Mouse (Mus musculus) CH12.LX (cell line): Measurements from ENCODE around the gene Dpp6.

Experiments
- CTCF ChIP-seq, 2 experiments: IDR thresholded peaks in 1 of 2; conservative IDR thresholded peaks in 1 of 2; 2 replicates each; pipeline ENCODE4 v1.5.1; 2011 to 2012; ENCODE audit warnings: low read depth in 2 of 2, low read length in 2 of 2, improper control_type of control experiment in 1 of 2, inconsistent platforms in 1 of 2, mild to moderate bottlenecking in 1 of 2, moderate library complexity in 1 of 2
- EP300 ChIP-seq: IDR thresholded peaks from 2 replicates; pipeline ENCODE4 v1.6.1; 2011; ENCODE audit warnings: low read length, improper control_type of control experiment
- POLR2AphosphoS2 ChIP-seq: IDR thresholded peaks from 2 replicates; pipeline ENCODE4 v1.6.1; 2011; ENCODE audit warnings: low read depth, low read length, improper control_type of control experiment

DNA sequence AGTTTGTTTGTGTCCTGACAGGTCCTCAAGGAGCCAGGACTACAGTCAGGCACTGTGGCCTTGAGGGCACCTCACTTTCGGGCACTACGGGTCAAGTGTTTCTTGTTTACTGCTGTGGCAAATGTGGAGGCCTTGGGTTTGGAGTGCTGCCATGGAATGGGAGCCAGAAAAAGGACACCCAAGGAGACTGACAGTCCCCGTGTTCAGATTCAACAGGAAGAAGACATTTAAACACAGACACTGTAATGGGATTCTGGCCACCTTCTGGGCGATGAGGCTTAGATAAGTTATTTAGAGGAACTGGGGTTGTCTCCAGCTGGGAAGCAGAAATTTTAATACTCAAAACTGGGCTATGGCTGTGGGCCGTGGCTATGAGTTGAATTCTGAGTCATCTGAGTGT lies 913.7 kb downstream of the Dpp6 start:
- no peak for TF ChIP-seq POLR2AphosphoS2
- TF ChIP-seq CTCF (conservative IDR thresholded peaks at IDR 0.05 in 1 of 2, IDR thresholded peaks at IDR 0.05 in 1 of 2; ENCODE audit: low read depth in 2 of 2, low read length in 2 of 2) = no peak
- TF ChIP-seq EP300 = no peak
